Mouse (Mus musculus) CH12.LX (cell line): ENCODE results near the gene Zbtb11.

Experiments used
- MEF2A ChIP-seq: IDR thresholded peaks from 2 replicates; pipeline ENCODE4 v1.6.1; 2014; ENCODE audit warnings: low read depth, mild to moderate bottlenecking, inconsistent platforms, low read length, improper control_type of control experiment, borderline replicate concordance
- TBP ChIP-seq: conservative IDR thresholded peaks from 2 replicates; pipeline ENCODE4 v1.6.1; 2011; ENCODE audit warnings: low read depth, low read length, improper control_type of control experiment

GRCm38 (mm10) chr16:55924010-55924409 is 49.7 kb upstream of the Zbtb11 start:
- TF ChIP-seq TBP, result no peak
- no peak for TF ChIP-seq MEF2A
